ENCODE assay signal across 9 mouse cellular contexts in genomic region chr5:135835981-135836380, GRCm38 (mm10). TPM values are rescaled to one million over a fixed set of nuclear protein-coding genes. Genes with fewer than 3 reads are reported as not detected.
DNase-seq lines count a peak whose midpoint lies in the region; ATAC-seq lines count a peak whose summit lies in the region.
"Had no signal": no experiment of that assay in that cellular context is flagged by ENCODE, and none has a peak within 500 bp of the region (broad histone marks: within the 10 kb centered on the region; RNA-seq: fewer than 3 reads in every experiment).

No protein-coding gene starts in this region.

- peaks cover 2% of the 10 kb centered on the region; the same call in 1 of the 2 replicates for H3K27me3 ChIP-seq in hindbrain, embryonic 13.5 days
- peaks cover 7% of the 10 kb centered on the region; the same call in 1 of the 2 replicates for H3K27me3 ChIP-seq in midbrain, embryonic 11.5 days (ENCODE audit: control insufficient read depth, insufficient read depth, low read length)

- peak overlapping the region; percentile 82 for H3K4me2 ChIP-seq in hindbrain, embryonic 13.5 days
- peak overlapping the region; percentile 87; the same call in 1 of the 2 replicates for H3K4me2 ChIP-seq in midbrain, embryonic 11.5 days

- intact Hi-C loops in gastrocnemius, postnatal 36 days (cut with DNase I) = no loop called here

- peaks cover 12% of the 10 kb centered on the region for H3K36me3 ChIP-seq in hindbrain, embryonic 13.5 days
- H3K36me3 ChIP-seq in midbrain, embryonic 11.5 days (ENCODE audit: control insufficient read depth, insufficient read depth, low read length) = no peaks in the 10 kb centered on the region

- 21% methylated on average over 12 of the region's 12 CpGs for WGBS in hindbrain, embryonic 13.5 days
- WGBS in midbrain, embryonic 11.5 days = 24% methylated on average over 12 of the region's 12 CpGs

- peaks cover 36% of the 10 kb centered on the region for H3K4me1 ChIP-seq in hindbrain, embryonic 13.5 days (replicated peaks)
- peaks cover 9% of the 10 kb centered on the region; the same call in 1 of the 2 replicates for H3K4me1 ChIP-seq in midbrain, embryonic 11.5 days (ENCODE audit: control insufficient read depth, insufficient read depth, low read length)

- H3K4me3 ChIP-seq in hindbrain, embryonic 13.5 days = 0 out of 2 replicates have a peak overlapping the region, but pooled peaks have one; percentile 46
- no peak overlapping the region for H3K4me3 ChIP-seq in midbrain, embryonic 11.5 days (ENCODE audit: low read depth, low read length)

- H3K9me3 ChIP-seq in hindbrain, embryonic 13.5 days = no peaks in the 10 kb centered on the region
- no peaks in the 10 kb centered on the region for H3K9me3 ChIP-seq in midbrain, embryonic 11.5 days (ENCODE audit: control insufficient read depth, low read length)

- H3K27ac ChIP-seq in hindbrain, embryonic 13.5 days = 0 out of 2 replicates have a peak overlapping the region, but pooled peaks have one; percentile 79
- no peak overlapping the region for H3K27ac ChIP-seq in midbrain, embryonic 11.5 days (ENCODE audit: low read depth, low read length)
- H3K27ac ChIP-seq: liver, embryonic 14.5 days had no signal

- no peak overlapping the region for H3K9ac ChIP-seq in hindbrain, embryonic 13.5 days
- no peak overlapping the region for H3K9ac ChIP-seq in midbrain, embryonic 11.5 days (ENCODE audit: low read length)
- H3K9ac ChIP-seq: liver, embryonic 14.5 days had no signal

- peak; percentile 21; the same call in 1 of the 2 replicates for ATAC-seq in hindbrain, embryonic 13.5 days (ENCODE audit: low FRiP score)
- ATAC-seq in midbrain, embryonic 11.5 days (ENCODE audit: low FRiP score) = peak; percentile 5; the same call in 1 of the 2 replicates

- peak; percentile 56 for DNase-seq in cerebellum, adult 11 months
- no peak for DNase-seq in cerebellum, postnatal 4 days (ENCODE audit: low spot score in 2 of 2)
- DNase-seq in adrenal gland, postnatal 25 days = peak; percentile 33
- no peak for DNase-seq in midbrain, embryonic 11.5 days (ENCODE audit: low spot score, missing footprints)
- DNase-seq in gastrocnemius, postnatal 36 days = no peak
- DNase-seq in gastrocnemius, postnatal 4 days (ENCODE audit: low spot score in 2 of 2) = no peak
- no peak for DNase-seq in spleen, adult 18-20 months

RNA-seq across cellular contexts. Expression of gene Srrm3, which starts 29.3 kb away (rescaled TPM):
- 1.7 and 5.6 TPM in 2 replicates for total RNA-seq in adrenal gland, postnatal 25 days (2021)
- 88.0 and 90.6 TPM in 2 replicates for polyA plus RNA-seq in hindbrain, embryonic 13.5 days (2015; fragmentation: Nextera tagmentation; extraction: Ambion mirVana)
- polyA plus RNA-seq in midbrain, embryonic 11.5 days (2014; fragmentation: Nextera tagmentation; extraction: Ambion mirVana) = 19.0 and 20.7 TPM in 2 replicates
- not detected for total RNA-seq in gastrocnemius, postnatal 36 days (2021)
- total RNA-seq in gastrocnemius, postnatal 4 days (2021) = under 1 TPM; 0.08 to 0.12 TPM

RNA-seq across cellular contexts. Expression of gene Hspb1, which starts 51.7 kb away (rescaled TPM):
- total RNA-seq in adrenal gland, postnatal 25 days (2021) = 80.7 and 133 TPM in 2 replicates
- 8.9 and 10.3 TPM in 2 replicates for polyA plus RNA-seq in hindbrain, embryonic 13.5 days (2015; fragmentation: Nextera tagmentation; extraction: Ambion mirVana)
- 8.7 and 9.9 TPM in 2 replicates for polyA plus RNA-seq in midbrain, embryonic 11.5 days (2014; fragmentation: Nextera tagmentation; extraction: Ambion mirVana)
- total RNA-seq in gastrocnemius, postnatal 36 days (2021) = 100 to 1,000 TPM; 269 to 277 TPM
- total RNA-seq in gastrocnemius, postnatal 4 days (2021) = 100 to 1,000 TPM; 499 to 513 TPM

RNA-seq across cellular contexts. Expression of gene Mdh2, which starts 57.7 kb away (rescaled TPM):
- 408 and 463 TPM in 2 replicates for total RNA-seq in adrenal gland, postnatal 25 days (2021)
- 593 and 594 TPM in 2 replicates for polyA plus RNA-seq in hindbrain, embryonic 13.5 days (2015; fragmentation: Nextera tagmentation; extraction: Ambion mirVana)
- polyA plus RNA-seq in midbrain, embryonic 11.5 days (2014; fragmentation: Nextera tagmentation; extraction: Ambion mirVana) = 562 and 580 TPM in 2 replicates
- total RNA-seq in gastrocnemius, postnatal 36 days (2021) = 1,000 to 10,000 TPM; 1,079 to 1,088 TPM
- 100 to 1,000 TPM; 712 to 717 TPM for total RNA-seq in gastrocnemius, postnatal 4 days (2021)

RNA-seq across cellular contexts. Expression of gene Styxl1, which starts 57.8 kb away (rescaled TPM):
- 0.36 TPM in 1 of 2 replicates, not detected in the other for total RNA-seq in adrenal gland, postnatal 25 days (2021)
- 0.25 and 0.65 TPM in 2 replicates for polyA plus RNA-seq in hindbrain, embryonic 13.5 days (2015; fragmentation: Nextera tagmentation; extraction: Ambion mirVana)
- polyA plus RNA-seq in midbrain, embryonic 11.5 days (2014; fragmentation: Nextera tagmentation; extraction: Ambion mirVana) = not detected in 2 replicates
- total RNA-seq in gastrocnemius, postnatal 36 days (2021) = not detected
- under 1 TPM; 0.47 to 0.49 TPM for total RNA-seq in gastrocnemius, postnatal 4 days (2021)

Comparison
In these comparisons a context has a peak if more than half of its experiments do, and no peak if none do; other contexts are left out.
1. DNase-seq: peak in cerebellum, adult 11 months (single experiment) and adrenal gland, postnatal 25 days (single experiment); none in cerebellum, postnatal 4 days (0 of 2), midbrain, embryonic 11.5 days (single experiment), gastrocnemius, postnatal 36 days (0 of 2), gastrocnemius, postnatal 4 days (0 of 2) and spleen, adult 18-20 months (0 of 2).